Mouse (Mus musculus) hindbrain, embryonic 10.5 days (tissue): ENCODE measurements around the gene Baiap2. TPM values are rescaled to one million over a fixed set of nuclear protein-coding genes. Genes with fewer than 3 reads are reported as not detected.

ENCODE experiments used
- DNase-seq: peaks from one replicate; pipeline ENCODE4 v3.0.0-alpha.2; 2017; ENCODE audit warnings: low spot score
- H3K27ac ChIP-seq: fragments of 300-500 bp; sonication (generic); 2 replicates; pipeline ENCODE4 v1.5.1; 2016; ENCODE audit warnings: mild to moderate bottlenecking, moderate library complexity
- H3K27me3 ChIP-seq: fragments of 300-500 bp; sonication (generic); 2 replicates; pipeline ENCODE4 v1.6.1; 2016; ENCODE audit warnings: mild to moderate bottlenecking; ENCODE audit not compliant: poor library complexity, insufficient read depth, severe bottlenecking
- H3K36me3 ChIP-seq: fragments of 300-500 bp; sonication (generic); 2 replicates; pipeline ENCODE4 v1.6.1; 2016; ENCODE audit warnings: mild to moderate bottlenecking, moderate library complexity
- H3K4me1 ChIP-seq: fragments of 300-500 bp; sonication (generic); replicated peaks from 2 replicates; pipeline ENCODE4 v1.6.1; 2016; ENCODE audit warnings: mild to moderate bottlenecking
- H3K4me3 ChIP-seq: fragments of 300-500 bp; sonication (generic); 2 replicates; pipeline ENCODE4 v1.5.1; 2016; ENCODE audit warnings: mild to moderate bottlenecking, moderate library complexity
- H3K9me3 ChIP-seq: fragments of 300-500 bp; sonication (generic); 2 replicates; pipeline ENCODE4 v1.6.1; 2016; ENCODE audit warnings: mild to moderate bottlenecking, moderate library complexity
- WGBS: fragments of 180-500 bp; shearing (Covaris S2); methylation state at CpG from one replicate; pipeline ENCODE4 v1.1.7; 2016; 5-methylcytosine and 5-hydroxymethylcytosine counted together
- polyA plus RNA-seq: library from polyadenylated mRNA; unstranded; fragments of >200 nt; fragmentation: Nextera tagmentation; extraction: Ambion mirVana; gene quantifications from 2 replicates; pipeline ENCODE4 v1.2.1, GENCODE M21; 2016

Baiap2 gene
- polyA plus RNA-seq, 1 experiment from 2014 or later = 11.0 TPM

- Histone ChIP-seq H3K36me3 (no peaks in the 10 kb centered on the region), H3K27ac (0 out of 2 replicates have a peak overlapping the region, but pooled peaks have one; percentile 25), H3K4me3 (no peak overlapping the region), H3K9me3 (no peaks in the 10 kb centered on the region), H3K4me1 (peaks cover 28% of the 10 kb centered on the region), H3K27me3 (no peaks in the 10 kb centered on the region)
- WGBS = 80% methylated on average over 2 of the region's 2 CpGs
- DNase-seq = no peak
Measured at GRCm38 (mm10) chr11:119954749-119955337, 12.3 kb downstream of the Baiap2 start.

GRCm38 (mm10) chr11:119955432-119955831 lies 12.9 kb downstream of the Baiap2 start:
- Histone ChIP-seq H3K4me1 (peaks cover 28% of the 10 kb centered on the region), H3K9me3 (no peaks in the 10 kb centered on the region), H3K36me3 (peaks cover 3% of the 10 kb centered on the region; the same call in 1 of the 2 replicates), H3K27me3 (no peaks in the 10 kb centered on the region), H3K4me3 (no peak overlapping the region), H3K27ac (0 out of 2 replicates have a peak overlapping the region, but pooled peaks have one; percentile 19)
- WGBS = 69% methylated on average over 3 of the region's 3 CpGs
- no peak for DNase-seq

GRCm38 (mm10) chr11:119956590-119956989 lies 14.0 kb downstream of the Baiap2 start:
- WGBS = 89% methylated on average over 13 of the region's 13 CpGs
- DNase-seq = no peak
- H3K27ac ChIP-seq = no peak overlapping the region; the same call in 1 of the 2 replicates

GRCm38 (mm10) chr11:119958856-119959255 lies 16.3 kb downstream of the Baiap2 start:
- peaks cover 3% of the 10 kb centered on the region for H3K36me3 ChIP-seq
- no peak overlapping the region for H3K27ac ChIP-seq
- peaks cover 15% of the 10 kb centered on the region for H3K4me1 ChIP-seq
- no peak overlapping the region for H3K4me3 ChIP-seq
- no peak for DNase-seq
- no peaks in the 10 kb centered on the region for H3K9me3 ChIP-seq
- no peaks in the 10 kb centered on the region for H3K27me3 ChIP-seq
- 88% methylated on average over 7 of the region's 7 CpGs for WGBS

More at GRCm38 (mm10) chr11:119956590-119956989, 14.0 kb downstream of the Baiap2 start:
- Histone ChIP-seq H3K36me3 (peaks cover 3% of the 10 kb centered on the region), H3K4me3 (no peak overlapping the region), H3K4me1 (peaks cover 28% of the 10 kb centered on the region), H3K9me3 (no peaks in the 10 kb centered on the region), H3K27me3 (no peaks in the 10 kb centered on the region)

GRCm38 (mm10) chr11:119959714-119960113 lies 17.2 kb downstream of the Baiap2 start:
- no peaks in the 10 kb centered on the region for H3K27me3 ChIP-seq
- peaks cover 3% of the 10 kb centered on the region for H3K36me3 ChIP-seq
- no peak overlapping the region for H3K4me3 ChIP-seq
- no peaks in the 10 kb centered on the region for H3K9me3 ChIP-seq
- WGBS = 82% methylated on average over 4 of the region's 4 CpGs
- DNase-seq = no peak
- H3K27ac ChIP-seq = no peak overlapping the region
- peaks cover 20% of the 10 kb centered on the region for H3K4me1 ChIP-seq

GRCm38 (mm10) chr11:119960671-119961070 lies 18.1 kb downstream of the Baiap2 start:
- no peak overlapping the region for H3K4me3 ChIP-seq
- no peak overlapping the region for H3K27ac ChIP-seq
- H3K4me1 ChIP-seq = peaks cover 22% of the 10 kb centered on the region
- H3K36me3 ChIP-seq = peaks cover 3% of the 10 kb centered on the region
- no peak for DNase-seq
- WGBS = 90% methylated on average over 6 of the region's 6 CpGs
- H3K9me3 ChIP-seq = no peaks in the 10 kb centered on the region
- no peaks in the 10 kb centered on the region for H3K27me3 ChIP-seq

GRCm38 (mm10) chr11:119961511-119961910 lies 18.9 kb downstream of the Baiap2 start:
- peaks cover 27% of the 10 kb centered on the region for H3K4me1 ChIP-seq
- H3K27me3 ChIP-seq = no peaks in the 10 kb centered on the region
- H3K27ac ChIP-seq = no peak overlapping the region
- DNase-seq = no peak
- peaks cover 3% of the 10 kb centered on the region for H3K36me3 ChIP-seq
- WGBS = 85% methylated on average over 3 of the region's 3 CpGs
- no peaks in the 10 kb centered on the region for H3K9me3 ChIP-seq
- no peak overlapping the region for H3K4me3 ChIP-seq

- no peak for DNase-seq
- Histone ChIP-seq H3K27ac (0 out of 2 replicates have a peak overlapping the region, but pooled peaks have one; percentile 20), H3K9me3 (no peaks in the 10 kb centered on the region), H3K4me1 (peaks cover 44% of the 10 kb centered on the region), H3K4me3 (no peak overlapping the region), H3K27me3 (no peaks in the 10 kb centered on the region), H3K36me3 (peaks cover 3% of the 10 kb centered on the region)
- WGBS = 11% methylated on average over 9 of the region's 9 CpGs
Measured at GRCm38 (mm10) chr11:119965053-119965452, 22.5 kb downstream of the Baiap2 start.

GRCm38 (mm10) chr11:119966294-119966693 lies 23.7 kb downstream of the Baiap2 start:
- H3K27ac ChIP-seq = no peak overlapping the region
- no peaks in the 10 kb centered on the region for H3K9me3 ChIP-seq
- H3K27me3 ChIP-seq = no peaks in the 10 kb centered on the region
- no peaks in the 10 kb centered on the region for H3K36me3 ChIP-seq
- peaks cover 57% of the 10 kb centered on the region for H3K4me1 ChIP-seq
- no peak for DNase-seq
- H3K4me3 ChIP-seq = no peak overlapping the region
- 82% methylated on average over 6 of the region's 6 CpGs for whole genome bisulfite sequencing

- no peak overlapping the region for H3K4me3 ChIP-seq
- H3K4me1 ChIP-seq = peaks cover 60% of the 10 kb centered on the region
- H3K9me3 ChIP-seq = no peaks in the 10 kb centered on the region
- H3K36me3 ChIP-seq = no peaks in the 10 kb centered on the region
- no peaks in the 10 kb centered on the region for H3K27me3 ChIP-seq
- DNase-seq = no peak
- 81% methylated on average over 8 of the region's 8 CpGs for WGBS
- H3K27ac ChIP-seq = 0 out of 2 replicates have a peak overlapping the region, but pooled peaks have one; percentile 9
Measured at GRCm38 (mm10) chr11:119967401-119967800, 24.8 kb downstream of the Baiap2 start.

- no peak for DNase-seq
Measured at GRCm38 (mm10) chr11:119967892-119968291, 25.3 kb downstream of the Baiap2 start.

GRCm38 (mm10) chr11:119970021-119970851 lies 27.7 kb downstream of the Baiap2 start:
- H3K36me3 ChIP-seq = peaks cover 10% of the 10 kb centered on the region
- peak; percentile 22 for DNase-seq
- H3K4me3 ChIP-seq = no peak overlapping the region
- H3K4me1 ChIP-seq = peaks cover 49% of the 10 kb centered on the region
- H3K27me3 ChIP-seq = no peaks in the 10 kb centered on the region
- H3K9me3 ChIP-seq = no peaks in the 10 kb centered on the region
- H3K27ac ChIP-seq = peak overlapping the region; percentile 62
- WGBS = 57% methylated on average over 12 of the region's 12 CpGs

More at GRCm38 (mm10) chr11:119967892-119968291, 25.3 kb downstream of the Baiap2 start:
- Histone ChIP-seq H3K4me1 (peaks cover 60% of the 10 kb centered on the region), H3K9me3 (no peaks in the 10 kb centered on the region), H3K27ac (no peak overlapping the region), H3K27me3 (no peaks in the 10 kb centered on the region), H3K36me3 (no peaks in the 10 kb centered on the region), H3K4me3 (no peak overlapping the region)
- WGBS = 80% methylated on average over 2 of the region's 2 CpGs

- H3K27me3 ChIP-seq = no peaks in the 10 kb centered on the region
- H3K9me3 ChIP-seq = no peaks in the 10 kb centered on the region
- H3K4me1 ChIP-seq = peaks cover 29% of the 10 kb centered on the region
- H3K4me3 ChIP-seq = no peak overlapping the region
- no peak overlapping the region for H3K27ac ChIP-seq
- DNase-seq = no peak
- H3K36me3 ChIP-seq = peaks cover 10% of the 10 kb centered on the region
- WGBS = 83% methylated on average over 4 of the region's 4 CpGs
Measured at GRCm38 (mm10) chr11:119973789-119974188, 31.2 kb downstream of the Baiap2 start.
